Mouse (Mus musculus) stomach, postnatal 0 days (tissue): ENCODE measurements around the gene Pdss2. TPM values are rescaled to one million over a fixed set of nuclear protein-coding genes. Genes with fewer than 3 reads are reported as not detected.

Experiments
- ATAC-seq: fragments of 200-750 bp; cut with Nextera tagmentation; 2 replicates; pipeline ENCODE4 v1.8.0; 2017; ENCODE audit not compliant: low FRiP score, low TSS enrichment
- DNase-seq: peaks from one replicate; pipeline ENCODE4 v3.0.0-alpha.2; 2016; ENCODE audit warnings: low spot score
- H3K27ac ChIP-seq: fragments of 300-500 bp; sonication (generic); replicated peaks from 2 replicates; pipeline ENCODE4 v1.5.1; 2014; ENCODE audit warnings: mild to moderate bottlenecking, control low read depth
- H3K27me3 ChIP-seq: fragments of 300-500 bp; sonication (generic); 2 replicates; pipeline ENCODE4 v1.6.1; 2014; ENCODE audit warnings: low read length; ENCODE audit not compliant: control insufficient read depth, insufficient read depth
- H3K36me3 ChIP-seq: fragments of 300-500 bp; sonication (generic); 2 replicates; pipeline ENCODE4 v1.6.1; 2014; ENCODE audit warnings: low read length, mixed read lengths; ENCODE audit not compliant: control insufficient read depth, insufficient read depth
- H3K4me1 ChIP-seq: fragments of 300-500 bp; sonication (generic); replicated peaks from 2 replicates; pipeline ENCODE4 v1.6.1; 2014; ENCODE audit warnings: antibody characterized with exemption; ENCODE audit not compliant: control insufficient read depth, insufficient read depth
- H3K4me2 ChIP-seq: fragments of 300-500 bp; sonication (generic); replicated peaks from 2 replicates; pipeline ENCODE4 v1.6.1; 2014; ENCODE audit warnings: low read depth, mild to moderate bottlenecking, control low read depth, moderate library complexity
- H3K4me3 ChIP-seq: fragments of 300-500 bp; sonication (generic); 2 replicates; pipeline ENCODE4 v1.5.1; 2014; ENCODE audit warnings: low read depth, low read length, control low read depth
- H3K9ac ChIP-seq: fragments of 300-500 bp; sonication (generic); 2 replicates; pipeline ENCODE4 v1.6.1; 2014; ENCODE audit warnings: mild to moderate bottlenecking, low read length, control low read depth, mixed read lengths
- H3K9me3 ChIP-seq: fragments of 300-500 bp; sonication (generic); 2 replicates; pipeline ENCODE4 v1.6.1; 2016; ENCODE audit warnings: low read length; ENCODE audit not compliant: control insufficient read depth
- CTCF ChIP-seq: IDR thresholded peaks from 2 replicates; pipeline ENCODE4 v1.5.1; 2016; ENCODE audit warnings: antibody characterized with exemption, low read depth, mild to moderate bottlenecking, moderate library complexity
- EP300 ChIP-seq: optimal IDR thresholded peaks from 2 replicates; pipeline ENCODE3; 2016; ENCODE audit warnings: antibody characterized with exemption
- WGBS: fragments of 180-500 bp; shearing (Covaris S2); extraction: QIAGEN DNeasy Blood & Tissue Kit; methylation state at CpG from one replicate; pipeline ENCODE4 v1.1.7; 2014; 5-methylcytosine and 5-hydroxymethylcytosine counted together
- polyA plus RNA-seq: library from polyadenylated mRNA; unstranded; fragments of >200 nt; fragmentation: Nextera tagmentation; extraction: Ambion mirVana; gene quantifications from 2 replicates; pipeline ENCODE4 v1.2.1, GENCODE M21; 2015

Gene Pdss2
- polyA plus RNA-seq, 1 experiment from 2014 or later: 6.2 TPM

- H3K27ac ChIP-seq: no peak overlapping the region
- no peaks in the 10 kb centered on the region for H3K4me1 ChIP-seq
- no peak for TF ChIP-seq CTCF
- no peak for TF ChIP-seq EP300
- no peaks in the 10 kb centered on the region for H3K9me3 ChIP-seq
- 0 out of 2 replicates have a peak overlapping the region, but pooled peaks have one; percentile 8 for H3K4me2 ChIP-seq
- ATAC-seq (no peak), DNase-seq (no peak)
- no peaks in the 10 kb centered on the region for H3K36me3 ChIP-seq
- no peak overlapping the region for H3K4me3 ChIP-seq
- H3K9ac ChIP-seq: no peak overlapping the region
- no peaks in the 10 kb centered on the region for H3K27me3 ChIP-seq
- WGBS: 35% methylated on average over 13 of the region's 13 CpGs
These were observed 246.4 kb downstream of the Pdss2 start for GRCm38 (mm10) chr10:43467659-43468058.

GRCm38 (mm10) chr10:43468293-43468692 is 247.0 kb downstream of the Pdss2 start:
- H3K27ac ChIP-seq: no peak overlapping the region
- no peak for TF ChIP-seq EP300
- H3K36me3 ChIP-seq: no peaks in the 10 kb centered on the region
- H3K4me3 ChIP-seq: no peak overlapping the region
- H3K4me1 ChIP-seq: no peaks in the 10 kb centered on the region
- ATAC-seq: no peak
- no peaks in the 10 kb centered on the region for H3K27me3 ChIP-seq
- no peaks in the 10 kb centered on the region for H3K9me3 ChIP-seq
- WGBS: 92% methylated on average over 6 of the region's 6 CpGs
- DNase-seq: no peak
- no peak overlapping the region for H3K4me2 ChIP-seq
- no peak overlapping the region for H3K9ac ChIP-seq

GRCm38 (mm10) chr10:43475376-43475775 is 254.1 kb downstream of the Pdss2 start:
- no peaks in the 10 kb centered on the region for H3K27me3 ChIP-seq
- ATAC-seq: no peak
- H3K4me1 ChIP-seq: no peaks in the 10 kb centered on the region
- H3K27ac ChIP-seq: no peak overlapping the region
- no peak overlapping the region for H3K4me2 ChIP-seq
- TF ChIP-seq CTCF (peak; percentile 65), EP300 (no peak)
- peak; percentile 38 for DNase-seq
- 50% methylated on average over 4 of the region's 4 CpGs for WGBS
- H3K9ac ChIP-seq: no peak overlapping the region
- no peaks in the 10 kb centered on the region for H3K9me3 ChIP-seq
- H3K4me3 ChIP-seq: no peak overlapping the region
- H3K36me3 ChIP-seq: no peaks in the 10 kb centered on the region

- no peak overlapping the region for H3K27ac ChIP-seq
These were observed 256.2 kb downstream of the Pdss2 start for GRCm38 (mm10) chr10:43477459-43477858.

GRCm38 (mm10) chr10:43477865-43478681 is 256.8 kb downstream of the Pdss2 start:
- no peak for TF ChIP-seq EP300
- no peak for TF ChIP-seq CTCF
- DNase-seq: peak; percentile 77
- no peaks in the 10 kb centered on the region for H3K9me3 ChIP-seq
- no peaks in the 10 kb centered on the region for H3K4me1 ChIP-seq
- H3K27me3 ChIP-seq: no peaks in the 10 kb centered on the region
- H3K36me3 ChIP-seq: no peaks in the 10 kb centered on the region
- 2% methylated on average over 42 of the region's 42 CpGs for WGBS
- H3K27ac ChIP-seq: peak overlapping the region; percentile 96
- H3K4me2 ChIP-seq: peak overlapping the region; percentile 100
- peak; percentile 54 for ATAC-seq
- peak overlapping the region; percentile 88 for H3K9ac ChIP-seq
- peak overlapping the region; percentile 82 for H3K4me3 ChIP-seq

More at GRCm38 (mm10) chr10:43477459-43477858, 256.2 kb downstream of the Pdss2 start:
- Histone ChIP-seq H3K27me3 (no peaks in the 10 kb centered on the region), H3K9ac (no peak overlapping the region), H3K4me3 (0 out of 2 replicates have a peak overlapping the region, but pooled peaks have one; percentile 82), H3K36me3 (no peaks in the 10 kb centered on the region), H3K4me2 (peak overlapping the region; percentile 100), H3K9me3 (no peaks in the 10 kb centered on the region), H3K4me1 (no peaks in the 10 kb centered on the region)
- WGBS: 38% methylated on average over 9 of the region's 9 CpGs
- ATAC-seq: no peak
- TF ChIP-seq CTCF (no peak), EP300 (no peak)
- no peak for DNase-seq
